Mouse (Mus musculus) lung, embryonic 16.5 days (tissue): ENCODE results near the gene Fkbpl. TPM values are rescaled to one million over a fixed set of nuclear protein-coding genes. Genes with fewer than 3 reads are reported as not detected.

ENCODE experiments used
- ATAC-seq: fragments of 200-750 bp; cut with Nextera tagmentation; 2 replicates; pipeline ENCODE4 v1.8.0; 2017; ENCODE audit warnings: low read depth, mild to moderate bottlenecking, moderate library complexity
- H3K27ac ChIP-seq: fragments of 300-500 bp; sonication (generic); 2 replicates; pipeline ENCODE4 v1.5.1; 2014; ENCODE audit warnings: mild to moderate bottlenecking, control low read depth, low read length
- H3K27me3 ChIP-seq: fragments of 300-500 bp; sonication (generic); 2 replicates; pipeline ENCODE4 v1.6.1; 2014; ENCODE audit warnings: low read depth, low read length, mixed read lengths; ENCODE audit not compliant: control insufficient read depth, insufficient read depth
- H3K36me3 ChIP-seq: fragments of 300-500 bp; sonication (generic); 2 replicates; pipeline ENCODE4 v1.6.1; 2014; ENCODE audit warnings: low read length; ENCODE audit not compliant: control insufficient read depth, insufficient read depth
- H3K4me1 ChIP-seq: fragments of 300-500 bp; sonication (generic); replicated peaks from 2 replicates; pipeline ENCODE4 v1.6.1; 2014; ENCODE audit warnings: low read length, mixed read lengths; ENCODE audit not compliant: control insufficient read depth, insufficient read depth
- H3K4me2 ChIP-seq: fragments of 300-500 bp; sonication (generic); 2 replicates; pipeline ENCODE4 v1.6.1; 2014; ENCODE audit warnings: low read depth, low read length, control low read depth
- H3K4me3 ChIP-seq: fragments of 300-500 bp; sonication (generic); 2 replicates; pipeline ENCODE4 v1.5.1; 2014; ENCODE audit warnings: mild to moderate bottlenecking, low read length, control low read depth
- H3K9ac ChIP-seq: fragments of 300-500 bp; sonication (generic); 2 replicates; pipeline ENCODE4 v1.6.1; 2014; ENCODE audit warnings: low read length, control low read depth
- H3K9me3 ChIP-seq: fragments of 300-500 bp; sonication (generic); 2 replicates; pipeline ENCODE4 v1.6.1; 2016; ENCODE audit warnings: low read length; ENCODE audit not compliant: control insufficient read depth
- WGBS: fragments of 180-500 bp; shearing (Covaris S2); extraction: QIAGEN DNeasy Blood & Tissue Kit; methylation state at CpG from one replicate; pipeline ENCODE4 v1.1.7; 2014; 5-methylcytosine and 5-hydroxymethylcytosine counted together
- polyA plus RNA-seq: library from polyadenylated mRNA; unstranded; fragments of >200 nt; fragmentation: Nextera tagmentation; extraction: Ambion mirVana; gene quantifications from 2 replicates; pipeline ENCODE4 v1.2.1, GENCODE M21; 2015

Fkbpl gene
- polyA plus RNA-seq, 1 experiment from 2014 or later: 15.2 TPM

DNA sequence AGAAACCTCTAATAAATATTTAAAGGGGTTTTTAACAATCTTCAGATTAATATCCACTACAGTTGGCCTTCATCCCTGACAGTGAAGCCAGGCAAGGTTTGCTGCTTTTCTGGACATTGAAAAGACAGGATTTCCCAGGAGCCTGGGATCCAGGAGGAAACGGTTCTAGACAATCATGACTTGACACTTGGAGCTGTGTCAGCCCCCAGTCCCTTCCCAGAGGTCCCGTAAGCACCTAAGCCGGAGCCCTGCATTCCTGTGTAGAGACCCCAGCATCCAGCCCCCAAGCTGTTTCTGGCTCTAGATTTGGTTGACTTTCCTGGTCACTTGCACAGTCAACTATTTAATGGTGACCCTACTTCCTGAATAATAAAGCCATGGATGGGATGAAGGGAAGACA is 14.0 kb downstream of the Fkbpl start:
- 60% methylated on average over 3 of the region's 3 CpGs for WGBS
- Histone ChIP-seq H3K4me3 (no peak overlapping the region), H3K27ac (no peak overlapping the region), H3K27me3 (peaks cover 20% of the 10 kb centered on the region), H3K9ac (no peak overlapping the region), H3K9me3 (no peaks in the 10 kb centered on the region), H3K4me1 (peaks cover 30% of the 10 kb centered on the region), H3K4me2 (no peak overlapping the region), H3K36me3 (no peaks in the 10 kb centered on the region)
- ATAC-seq: no peak

DNA sequence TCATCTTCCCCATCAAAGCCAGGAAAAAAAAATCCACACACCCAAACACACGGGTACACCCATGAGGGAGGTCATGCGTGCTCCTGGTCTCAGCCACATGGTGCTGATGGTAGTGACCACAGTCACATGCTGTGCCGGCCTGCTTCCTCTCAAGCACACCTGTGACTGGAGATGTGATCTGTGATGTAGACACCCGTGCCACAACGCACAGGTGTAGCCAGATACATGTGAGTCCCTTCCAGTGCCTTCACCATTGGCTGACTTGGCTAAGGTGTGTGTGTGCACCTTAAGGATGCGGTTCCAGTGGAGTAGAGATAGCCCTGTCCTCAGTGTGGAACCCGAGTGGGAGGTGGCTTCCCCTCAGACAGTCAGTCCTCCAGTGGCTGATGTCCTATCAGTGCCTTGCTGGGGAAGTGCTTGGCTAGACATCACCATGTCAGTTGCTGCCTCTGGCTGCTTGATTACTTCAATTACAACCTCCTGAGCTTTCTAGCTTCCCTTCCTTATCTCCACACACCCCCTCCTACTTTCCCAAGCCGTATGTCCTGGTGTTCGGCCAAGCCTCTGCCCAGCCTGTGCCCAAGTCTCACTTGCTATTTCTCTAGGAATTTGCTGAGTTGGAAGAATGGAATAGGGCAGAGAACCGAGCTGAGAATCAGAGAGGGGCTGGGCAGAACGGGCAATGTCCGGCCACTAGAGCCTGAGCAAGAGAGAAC is 14.8 kb downstream of the Fkbpl start:
- no peak for ATAC-seq
- no peak overlapping the region for H3K4me2 ChIP-seq
- WGBS: 42% methylated on average over 12 of the region's 12 CpGs
- H3K4me1 ChIP-seq: peaks cover 30% of the 10 kb centered on the region
- no peak overlapping the region for H3K4me3 ChIP-seq
- no peak overlapping the region for H3K27ac ChIP-seq
- H3K27me3 ChIP-seq: peaks cover 20% of the 10 kb centered on the region
- H3K9me3 ChIP-seq: no peaks in the 10 kb centered on the region
- no peaks in the 10 kb centered on the region for H3K36me3 ChIP-seq
- no peak overlapping the region for H3K9ac ChIP-seq

DNA sequence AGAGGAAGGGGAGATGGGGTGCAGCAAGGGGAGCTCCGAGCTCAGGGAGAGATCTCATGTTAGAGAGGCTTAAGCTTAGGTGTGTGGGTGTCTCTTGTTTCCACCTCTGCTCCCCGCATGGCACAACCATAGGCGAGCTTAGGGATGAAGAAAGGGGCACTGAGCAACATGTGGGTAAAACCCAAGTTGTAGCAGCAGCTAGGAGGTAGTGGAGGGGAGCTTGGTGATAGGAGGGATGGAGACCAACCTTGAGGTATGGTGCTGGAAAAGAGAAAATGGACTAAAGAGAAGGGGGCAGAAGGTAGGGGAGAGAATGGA is 15.3 kb downstream of the Fkbpl start:
- Histone ChIP-seq H3K27ac (no peak overlapping the region), H3K4me3 (no peak overlapping the region), H3K27me3 (peaks cover 20% of the 10 kb centered on the region), H3K9ac (no peak overlapping the region), H3K4me1 (peaks cover 27% of the 10 kb centered on the region), H3K36me3 (no peaks in the 10 kb centered on the region), H3K9me3 (no peaks in the 10 kb centered on the region), H3K4me2 (no peak overlapping the region)
- no peak for ATAC-seq
- WGBS: 53% methylated on average over 3 of the region's 3 CpGs

DNA sequence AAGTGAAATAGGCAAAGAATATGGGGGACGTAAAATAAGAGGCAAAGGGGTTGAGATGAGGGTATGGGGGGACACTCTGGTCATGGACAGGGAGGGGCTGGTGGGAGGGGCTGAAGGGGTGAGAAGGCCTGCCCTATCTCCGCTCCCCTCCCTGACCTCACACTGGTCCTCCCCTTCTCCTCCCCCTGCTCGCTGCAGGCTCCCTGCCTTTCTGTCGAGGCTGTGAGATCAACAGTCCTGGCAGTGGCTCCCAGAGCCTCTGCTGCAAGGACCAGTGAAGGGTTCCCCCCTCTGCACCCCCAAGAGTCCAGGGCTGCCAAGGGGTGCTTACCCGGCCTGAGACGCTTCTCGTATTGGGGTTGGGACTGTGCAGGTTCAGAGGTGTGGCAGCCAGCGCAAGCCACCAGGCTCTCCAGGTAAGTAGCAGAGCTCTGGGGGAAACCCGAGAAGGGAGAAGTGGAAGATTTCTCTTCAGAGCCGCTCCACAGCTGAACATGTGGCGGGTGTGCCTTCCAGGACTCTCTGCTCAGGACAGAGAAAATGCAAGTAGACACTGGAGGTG is 15.8 kb downstream of the Fkbpl start:
- H3K4me2 ChIP-seq: no peak overlapping the region; the same call in 1 of the 2 replicates
- H3K36me3 ChIP-seq: no peaks in the 10 kb centered on the region
- ATAC-seq: no peak
- no peak overlapping the region for H3K27ac ChIP-seq
- H3K9ac ChIP-seq: no peak overlapping the region
- no peaks in the 10 kb centered on the region for H3K9me3 ChIP-seq
- no peak overlapping the region for H3K4me3 ChIP-seq
- peaks cover 20% of the 10 kb centered on the region for H3K27me3 ChIP-seq
- 28% methylated on average over 10 of the region's 11 CpGs for WGBS
- peaks cover 22% of the 10 kb centered on the region for H3K4me1 ChIP-seq

DNA sequence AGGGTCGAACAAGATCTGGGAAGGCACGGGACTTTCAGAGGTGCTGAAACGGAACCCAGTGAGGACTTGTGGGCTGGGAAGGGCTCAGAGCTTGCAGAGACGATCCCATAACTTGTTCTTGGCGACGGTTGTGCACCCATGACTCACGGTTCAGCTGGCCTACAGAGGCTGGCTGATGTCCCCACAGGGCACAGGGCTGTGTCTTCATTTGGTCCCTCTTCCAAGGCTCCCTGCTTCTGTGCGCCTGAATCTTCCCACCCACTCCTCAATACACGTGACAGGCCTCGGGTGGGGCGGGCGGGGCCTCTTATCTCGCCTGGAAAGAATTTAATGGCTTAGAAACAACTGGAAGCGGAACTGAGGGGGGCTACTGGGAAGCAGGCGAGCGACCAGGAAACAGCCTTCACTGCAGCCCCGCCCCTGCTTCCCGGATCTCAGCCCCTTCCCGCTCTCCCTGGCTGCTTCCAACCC is 16.6 kb downstream of the Fkbpl start:
- ATAC-seq: peak; percentile 59
- Histone ChIP-seq H3K4me3 (peak overlapping the region; percentile 28), H3K9ac (peak overlapping the region; percentile 27; the same call in 1 of the 2 replicates), H3K27me3 (peaks cover 20% of the 10 kb centered on the region), H3K4me2 (peak overlapping the region; percentile 46), H3K4me1 (peaks cover 14% of the 10 kb centered on the region), H3K9me3 (no peaks in the 10 kb centered on the region), H3K36me3 (no peaks in the 10 kb centered on the region), H3K27ac (no peak overlapping the region; the same call in 1 of the 2 replicates)
- WGBS: 2% methylated on average over 19 of the region's 19 CpGs

DNA sequence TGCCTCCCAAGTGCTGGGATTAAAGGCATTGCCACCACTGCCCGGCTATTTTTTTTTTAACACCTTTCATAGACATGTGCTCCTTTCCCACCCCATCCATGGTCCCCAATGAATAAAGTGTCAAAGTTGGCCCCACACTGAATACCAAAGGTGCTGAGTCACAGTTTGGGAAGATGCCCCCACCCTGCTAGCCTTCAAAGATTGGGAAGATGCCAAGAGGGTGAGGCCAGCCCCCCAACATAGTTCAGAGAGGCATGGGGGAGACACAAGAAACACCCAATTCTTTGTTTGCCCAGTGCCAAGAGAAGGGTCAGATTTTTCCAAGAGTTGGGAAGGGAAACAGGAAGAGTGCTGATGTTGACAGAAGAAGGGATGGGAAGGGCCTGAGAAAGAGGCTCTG is 17.9 kb downstream of the Fkbpl start:
- H3K36me3 ChIP-seq: no peaks in the 10 kb centered on the region
- peaks cover 13% of the 10 kb centered on the region for H3K4me1 ChIP-seq
- H3K4me3 ChIP-seq: no peak overlapping the region
- no peak for ATAC-seq
- H3K9me3 ChIP-seq: no peaks in the 10 kb centered on the region
- H3K9ac ChIP-seq: no peak overlapping the region
- WGBS: 82% methylated on average over 1 of the region's 1 CpGs
- peaks cover 20% of the 10 kb centered on the region for H3K27me3 ChIP-seq
- H3K27ac ChIP-seq: no peak overlapping the region
- H3K4me2 ChIP-seq: no peak overlapping the region

DNA sequence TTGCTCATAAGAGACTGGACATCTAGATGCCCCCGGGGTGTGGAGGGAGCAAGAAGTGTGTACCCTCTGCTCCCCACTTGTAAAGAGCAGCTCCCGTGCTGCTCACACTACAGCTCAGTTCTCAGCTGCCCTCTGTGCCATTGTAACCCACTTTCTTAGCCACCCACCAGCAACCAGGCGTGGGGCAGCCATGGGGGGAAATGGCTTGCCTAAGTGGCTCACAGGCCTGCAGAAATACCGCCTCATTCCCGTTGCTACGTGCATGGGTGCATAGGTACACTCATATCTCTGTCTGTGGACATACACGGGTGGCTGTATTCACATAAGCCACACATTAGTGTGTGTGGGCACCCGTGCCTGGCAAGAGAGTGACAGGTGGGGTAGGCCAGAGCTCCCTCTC is 18.4 kb downstream of the Fkbpl start:
- 77% methylated on average over 8 of the region's 8 CpGs for WGBS
- H3K36me3 ChIP-seq: no peaks in the 10 kb centered on the region
- peaks cover 20% of the 10 kb centered on the region for H3K27me3 ChIP-seq
- no peak overlapping the region for H3K4me3 ChIP-seq
- H3K4me1 ChIP-seq: peaks cover 13% of the 10 kb centered on the region
- ATAC-seq: no peak
- H3K9me3 ChIP-seq: no peaks in the 10 kb centered on the region
- H3K27ac ChIP-seq: no peak overlapping the region
- H3K4me2 ChIP-seq: no peak overlapping the region
- H3K9ac ChIP-seq: no peak overlapping the region

DNA sequence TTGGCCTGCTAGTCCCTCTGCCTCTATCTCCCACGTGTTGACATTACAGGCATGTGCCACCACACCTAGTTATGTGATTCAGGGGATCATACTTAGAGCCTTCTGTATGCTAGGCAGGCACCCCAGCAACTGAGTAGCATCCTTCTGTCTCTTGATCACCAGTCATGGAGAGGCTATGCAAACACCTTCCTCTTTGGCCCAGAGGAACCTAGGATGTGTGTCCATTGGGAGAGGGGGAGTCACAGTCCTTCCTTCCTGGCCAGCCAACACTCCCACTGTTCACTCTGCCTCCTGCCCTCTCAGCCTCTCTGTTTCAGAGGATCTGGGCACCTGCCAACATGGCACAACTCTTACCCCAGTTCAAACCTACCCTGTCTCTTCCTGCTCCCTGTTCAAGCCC is 19.0 kb downstream of the Fkbpl start:
- no peak overlapping the region for H3K4me3 ChIP-seq
- H3K27ac ChIP-seq: no peak overlapping the region
- no peak overlapping the region for H3K4me2 ChIP-seq
- WGBS: 56% methylated on average over 1 of the region's 1 CpGs
- peaks cover 13% of the 10 kb centered on the region for H3K4me1 ChIP-seq
- H3K9me3 ChIP-seq: no peaks in the 10 kb centered on the region
- no peaks in the 10 kb centered on the region for H3K36me3 ChIP-seq
- H3K9ac ChIP-seq: no peak overlapping the region
- H3K27me3 ChIP-seq: peaks cover 20% of the 10 kb centered on the region
- ATAC-seq: no peak

DNA sequence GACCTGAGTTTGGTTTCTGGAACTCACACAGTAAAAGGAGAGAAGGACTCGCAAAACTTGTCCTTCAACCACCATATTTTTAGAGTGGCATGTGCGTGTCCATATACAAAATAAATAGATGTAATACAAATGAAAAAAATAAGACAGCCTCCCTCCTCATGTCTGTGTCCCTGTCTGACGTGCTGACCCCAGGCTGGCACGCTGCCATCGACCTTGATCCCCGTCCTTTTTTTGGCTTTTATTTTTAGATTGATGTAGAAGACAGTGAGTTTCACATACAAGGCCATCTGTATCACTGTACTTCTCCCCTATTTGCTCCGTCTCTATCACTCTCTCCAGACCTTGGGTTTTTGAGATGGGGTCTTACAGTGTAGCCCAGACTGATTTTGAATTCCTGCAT is 19.9 kb downstream of the Fkbpl start:
- H3K4me1 ChIP-seq: peaks cover 13% of the 10 kb centered on the region
- peaks cover 14% of the 10 kb centered on the region for H3K27me3 ChIP-seq
- 53% methylated on average over 7 of the region's 7 CpGs for WGBS
- no peak overlapping the region for H3K4me2 ChIP-seq
- H3K4me3 ChIP-seq: no peak overlapping the region
- no peak overlapping the region for H3K27ac ChIP-seq
- ATAC-seq: no peak
- no peaks in the 10 kb centered on the region for H3K36me3 ChIP-seq
- H3K9me3 ChIP-seq: no peaks in the 10 kb centered on the region
- H3K9ac ChIP-seq: no peak overlapping the region
